Mouse (Mus musculus) gastrocnemius, postnatal 14 days (tissue): ENCODE results near the gene Rps16. TPM values are rescaled to one million over a fixed set of nuclear protein-coding genes. Genes with fewer than 3 reads are reported as not detected.

Experiments
- DNase-seq: peaks from one replicate; pipeline ENCODE4 v3.0.0; 2021; ENCODE audit warnings: mixed read lengths
- intact Hi-C: fragments of 180-260 bp; cut with DNase I; formaldehyde crosslinking; loops from one replicate; pipeline ENCODE4 v1.15.1; 2025; ENCODE audit warnings: low total_unique reads
- total RNA-seq, 2 experiments: library from RNA; stranded (reverse); gene quantifications; 2 replicates each; pipeline ENCODE4 v1.2.3; 2021

Gene Rps16
- total RNA-seq, 2 experiments from 2014 or later: 522 to 620 TPM

DNA sequence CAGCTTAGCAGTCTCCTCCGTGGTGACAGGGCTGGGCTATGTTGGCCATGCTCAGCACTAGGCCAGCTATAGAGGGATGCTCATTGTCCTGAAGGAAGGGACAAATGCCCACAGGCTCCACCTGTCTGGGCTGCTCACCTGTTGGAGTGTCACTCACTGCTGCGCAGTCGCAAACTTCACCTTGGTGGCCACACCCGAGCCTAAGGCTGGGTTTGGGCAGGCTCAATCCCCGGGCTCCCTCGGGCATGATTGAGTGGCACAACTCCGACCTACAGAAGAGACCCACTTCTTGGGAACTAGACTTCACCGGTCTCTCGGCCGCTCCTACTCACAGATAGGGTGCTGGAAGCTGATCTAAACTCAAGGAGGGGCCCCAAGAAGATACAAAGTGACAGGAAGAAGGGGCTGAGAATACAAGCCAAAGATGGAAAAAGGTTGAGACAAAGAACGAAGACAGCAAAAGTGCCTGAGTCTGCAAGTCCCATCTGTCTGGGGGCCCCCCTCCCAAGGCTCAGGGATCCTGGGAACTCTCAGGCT is 20.6 kb downstream of the Rps16 start:
- DNase-seq: no peak
- intact Hi-C loops: no loop called here

GRCm38 (mm10) chr7:28371514-28371989 is 21.1 kb downstream of the Rps16 start:
- peak; percentile 80 for DNase-seq
- intact Hi-C loops: no loop called here

- peak; percentile 95 for DNase-seq
- intact Hi-C loops: no loop called here
These were observed 22.0 kb downstream of the Rps16 start, which contains the start of gene Plekhg2 for GRCm38 (mm10) chr7:28372251-28373108. Gene Plekhg2 (minus strand): TSS chr7:28372599.

DNA sequence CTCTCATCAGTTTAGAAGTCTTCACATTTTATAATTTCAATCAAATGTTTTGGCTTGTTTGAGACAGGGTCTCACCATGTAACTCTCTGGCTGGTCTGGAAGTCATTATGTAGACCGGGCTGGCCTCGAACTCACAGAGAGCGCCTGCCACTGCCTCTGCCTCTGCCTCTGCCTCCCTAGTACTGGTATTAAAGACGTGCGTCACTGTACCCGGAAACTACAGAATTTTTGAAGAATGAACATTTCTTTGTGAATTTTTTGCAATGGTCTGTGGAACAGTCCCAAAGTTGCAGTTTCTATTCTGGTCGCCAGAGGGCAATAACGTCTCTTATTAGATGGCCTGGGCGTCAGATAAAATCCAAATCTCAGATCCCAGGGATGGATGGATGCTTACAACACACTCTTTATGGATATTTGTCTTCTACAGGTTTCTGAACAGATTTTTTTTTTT is 22.7 kb downstream of the Rps16 start:
- intact Hi-C loops: no loop called here
- DNase-seq: peak; percentile 66

DNA sequence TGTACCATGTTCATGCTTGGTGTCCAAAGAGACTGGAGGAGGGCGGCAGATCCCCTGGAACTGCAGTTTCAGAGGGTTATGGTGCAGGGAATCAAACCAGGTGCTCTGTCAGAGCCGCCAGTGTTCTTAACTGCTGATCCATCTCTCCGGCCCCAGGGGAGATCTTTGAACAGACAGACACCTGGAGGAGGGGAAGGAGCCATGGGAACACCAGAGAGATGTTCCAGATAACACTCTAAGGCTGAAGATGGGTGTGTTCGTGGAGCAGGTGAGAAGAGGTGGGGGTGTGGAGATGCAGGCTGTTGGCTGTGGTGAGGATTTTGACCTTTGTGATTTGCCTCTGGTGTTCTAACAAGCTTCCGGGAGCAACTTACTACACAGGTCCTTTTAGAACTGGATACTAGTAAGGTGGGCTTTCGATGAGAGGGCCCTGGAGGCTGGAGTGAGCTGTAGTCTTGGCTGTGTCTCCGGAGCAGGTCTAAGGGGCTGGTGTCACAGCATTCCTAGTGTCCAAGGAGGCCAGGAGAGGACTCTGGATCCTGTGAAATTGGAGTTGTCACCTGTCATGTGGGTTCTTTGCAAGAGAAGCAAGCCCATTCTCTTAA is 23.5 kb downstream of the Rps16 start:
- intact Hi-C loops: no loop called here
- no peak for DNase-seq

GRCm38 (mm10) chr7:28374647-28375046 is 24.2 kb downstream of the Rps16 start:
- intact Hi-C loops: no loop called here

GRCm38 (mm10) chr7:28375176-28375921 is 24.9 kb downstream of the Rps16 start:
- intact Hi-C loops: no loop called here
- DNase-seq: peak; percentile 94

More at GRCm38 (mm10) chr7:28374647-28375046, 24.2 kb downstream of the Rps16 start:
- DNase-seq: no peak

- peak; percentile 84 for DNase-seq
- intact Hi-C loops: no loop called here
These were observed 25.7 kb downstream of the Rps16 start for GRCm38 (mm10) chr7:28376011-28376771.

- DNase-seq: peak; percentile 48
- intact Hi-C loops: no loop called here
These were observed 27.0 kb downstream of the Rps16 start for GRCm38 (mm10) chr7:28377190-28378065.

DNA sequence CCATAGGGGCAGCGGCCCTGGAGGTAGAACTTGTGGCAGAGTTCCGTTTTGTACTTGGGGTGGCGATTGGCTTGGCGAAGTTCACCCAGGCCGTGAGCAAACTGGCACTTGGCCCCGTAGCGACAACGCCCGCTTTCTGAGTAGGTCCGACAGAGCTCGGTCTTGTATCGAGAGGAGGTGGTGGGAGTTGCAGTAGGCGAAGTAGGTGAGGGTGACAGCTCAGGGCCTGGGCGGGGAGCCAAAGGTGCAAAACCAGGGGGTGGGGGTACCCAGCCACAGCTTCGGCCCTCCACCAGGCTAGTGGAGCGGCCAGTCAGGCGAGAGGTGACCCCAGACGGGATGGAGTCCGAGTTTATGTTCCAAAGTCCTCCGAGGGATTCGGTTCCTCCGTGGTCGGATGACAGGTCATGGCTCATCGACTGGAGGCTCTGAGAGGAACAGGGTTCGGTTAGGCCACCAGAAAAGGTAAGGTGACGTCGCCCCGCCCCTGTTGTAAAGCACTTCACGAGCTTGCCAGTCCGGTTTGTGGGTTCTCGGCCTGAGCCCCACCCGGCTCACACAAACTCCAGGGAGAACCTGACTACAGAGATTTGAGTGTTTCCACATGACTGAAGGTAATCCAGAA is 27.7 kb downstream of the Rps16 start:
- intact Hi-C loops: no loop called here
- DNase-seq: peak; percentile 45

DNA sequence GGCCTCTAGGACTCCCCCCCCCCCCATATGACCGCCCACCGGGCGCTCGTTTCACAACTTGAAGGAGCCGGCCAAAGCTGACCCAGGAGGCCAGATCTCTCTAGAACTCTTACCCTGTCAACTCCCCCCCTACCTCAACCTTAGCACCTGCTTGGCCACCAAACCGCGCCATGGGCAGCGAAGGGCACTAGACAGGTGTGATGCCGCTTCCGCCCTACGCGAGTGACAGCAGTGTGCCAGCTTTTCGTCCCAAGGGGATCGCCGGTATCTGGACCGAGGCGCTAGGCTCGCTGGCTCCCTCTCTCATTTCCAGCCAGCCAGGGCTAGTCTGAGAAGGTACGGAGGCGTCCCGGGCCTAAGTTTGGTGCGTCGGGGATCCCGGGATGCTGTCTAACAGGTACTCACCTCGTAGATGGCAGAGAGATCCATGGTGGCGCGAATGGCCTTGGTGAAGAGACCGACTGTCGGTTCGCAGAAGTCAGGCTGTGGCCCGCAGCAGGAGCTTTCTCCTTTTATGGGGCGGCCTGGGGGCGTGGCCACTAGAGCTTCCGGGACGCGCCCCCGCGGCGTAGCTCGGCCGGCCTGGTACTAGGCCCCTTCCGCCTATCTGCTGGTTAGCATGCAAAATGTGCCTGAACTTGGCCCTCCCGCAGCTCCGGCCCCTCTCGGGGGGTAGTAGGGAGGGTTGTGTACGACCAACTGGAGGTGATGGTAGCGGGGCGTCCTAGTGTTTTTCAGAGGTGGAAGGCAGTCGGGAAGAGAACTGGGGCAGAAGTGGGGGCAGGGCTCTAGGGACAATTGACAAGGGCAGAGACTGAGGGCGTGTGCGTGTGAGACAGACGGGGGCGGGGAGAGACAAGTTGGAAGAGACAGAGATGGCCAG is 28.6 kb downstream of the Rps16 start:
- intact Hi-C loops: no loop called here
- peak; percentile 96 for DNase-seq

DNA sequence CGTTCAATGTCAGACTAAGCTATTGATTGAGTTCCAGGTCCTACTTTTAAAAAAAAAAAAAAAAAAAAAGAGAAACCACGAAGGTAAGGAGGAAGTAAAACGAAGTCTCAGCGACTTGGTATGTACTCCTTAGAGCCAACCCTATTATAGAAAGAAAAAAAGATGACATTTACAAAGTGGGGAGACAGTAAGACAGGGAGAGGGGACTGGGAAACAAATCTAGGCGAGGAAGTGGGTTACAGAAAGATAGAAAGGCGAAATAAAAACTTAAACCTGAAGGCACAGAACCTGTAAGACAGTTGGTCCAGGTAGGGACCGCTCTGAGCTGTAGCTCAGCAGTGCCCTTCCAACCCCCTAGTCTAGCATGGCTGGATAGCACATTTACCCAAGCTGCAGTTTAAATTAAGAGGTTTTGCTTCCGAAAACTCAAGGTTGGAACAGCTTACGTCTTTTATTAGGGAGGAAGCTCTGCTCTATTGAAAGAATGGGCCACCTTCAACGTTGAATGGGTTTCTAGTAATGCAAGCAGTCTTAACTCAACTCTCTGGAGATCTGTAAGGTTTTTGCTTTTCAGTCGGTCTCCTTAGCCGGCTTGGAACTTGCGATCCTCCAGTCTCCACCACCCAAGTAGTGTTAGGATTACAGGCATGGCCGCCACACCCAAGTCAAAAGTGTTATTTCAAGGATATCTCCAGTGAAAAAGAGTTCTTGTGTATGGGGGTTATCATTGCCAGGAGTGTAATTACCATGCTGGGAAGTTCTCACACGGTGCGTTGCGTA is 30.0 kb downstream of the Rps16 start, which contains the start of gene Zfp36:
Gene Zfp36 (minus strand): TSS at position 17 of the 780 bp plus-strand sequence.
- intact Hi-C loops: no loop called here
- no peak for DNase-seq

DNA sequence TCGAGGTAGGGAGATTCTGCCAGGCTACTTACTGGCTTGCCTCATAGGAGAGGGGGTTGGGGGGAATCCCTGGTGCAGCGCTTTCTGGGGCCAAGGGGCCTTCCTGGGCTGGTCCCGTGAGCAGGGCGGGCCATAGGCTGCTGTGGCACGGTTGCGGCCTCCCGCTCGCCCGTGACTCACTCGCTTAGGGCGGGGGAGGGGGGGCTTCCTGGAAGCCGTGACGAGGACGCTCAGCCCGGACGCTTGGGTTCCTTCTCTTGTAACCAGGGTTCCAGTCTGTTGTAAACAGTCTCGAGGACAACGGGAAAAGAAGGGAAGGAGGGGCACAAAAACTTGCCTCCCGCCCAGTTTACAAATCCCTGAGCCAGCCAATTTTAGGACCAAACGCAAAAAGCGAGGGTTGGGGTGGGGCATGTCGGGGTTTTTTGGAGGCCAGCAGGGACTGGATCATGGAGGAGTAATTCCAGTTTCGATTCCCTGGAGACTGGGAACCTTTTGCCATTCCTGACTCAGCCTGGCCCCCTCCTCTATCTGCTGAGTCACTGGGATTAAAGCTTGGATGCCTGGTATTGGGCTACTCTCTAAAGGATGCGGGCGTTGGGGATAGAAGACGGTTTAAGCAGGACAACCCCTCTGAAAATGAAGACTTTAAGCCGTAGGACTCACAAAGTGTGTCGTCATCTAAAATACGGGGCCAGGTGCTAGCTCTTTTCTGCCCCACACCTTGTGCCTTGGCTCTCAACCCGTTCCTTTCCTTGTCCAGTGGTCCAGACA is 30.8 kb downstream of the Rps16 start:
- DNase-seq: peak; percentile 87
- intact Hi-C loops: no loop called here

DNA sequence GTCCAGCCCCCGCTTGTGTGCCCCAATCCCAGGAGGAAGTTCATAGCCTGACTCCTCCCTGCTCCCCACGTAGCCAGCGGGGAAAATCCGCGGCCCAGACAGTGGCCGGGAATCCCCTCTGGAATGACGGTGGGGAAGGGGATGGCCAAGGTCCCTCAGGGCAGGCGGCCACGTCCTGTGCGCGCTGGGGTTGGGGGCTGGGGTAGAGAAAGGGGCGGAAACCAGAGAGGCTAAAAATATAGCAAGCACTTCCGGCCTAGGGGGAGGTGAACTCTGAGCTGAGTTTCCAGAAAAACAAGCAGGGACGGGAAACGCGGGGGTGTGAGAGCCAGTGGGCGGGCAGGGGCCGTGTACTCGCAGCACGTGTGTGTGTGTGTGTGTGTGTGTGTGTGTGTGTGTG is 31.5 kb downstream of the Rps16 start:
- DNase-seq: peak; percentile 86
- intact Hi-C loops: no loop called here

GRCm38 (mm10) chr7:28382347-28382951 is 32.0 kb downstream of the Rps16 start:
- no peak for DNase-seq
- intact Hi-C loops: no loop called here
